Mouse (Mus musculus): Measurements from ENCODE around the gene AL732309.1. TPM values are rescaled to one million over a fixed set of nuclear protein-coding genes. Genes with fewer than 3 reads are reported as not detected.

The AL732309.1 gene
- total RNA-seq, 1 experiment from 2014 or later, result not detected

- peak; percentile 52 for ATAC-seq (replicated peaks; ENCODE audit: insufficient number of reproducible peaks, low FRiP score, low TSS enrichment, poor library complexity, severe bottlenecking)
Measured at GRCm38 (mm10) chr2:25195211-25196156, 51.2 kb downstream of the AL732309.1 start.

Other genes with a start within 250 kb of the AL732309.1 start
- gene Nsmf, start 192.5 kb downstream of the AL732309.1 start, total RNA-seq (2017), result 7.6 to 28.3 TPM (median 20.0 TPM) in 3 replicates
- gene Entpd8, start 166.6 kb downstream of the AL732309.1 start, total RNA-seq (2017), result not detected in 3 replicates
- 0.78 TPM in 1 of 3 replicates, not detected in the others for gene Noxa1, start 151.7 kb downstream of the AL732309.1 start, total RNA-seq (2017)
- gene Nrarp, start 66.1 kb downstream of the AL732309.1 start, total RNA-seq (2017), result 22.3 to 51.8 TPM (median 24.4 TPM) in 3 replicates
- 28.8 to 64.7 TPM (median 31.0 TPM) in 3 replicates for gene Tor4a, start 50.0 kb downstream of the AL732309.1 start, total RNA-seq (2017)
- gene Nelfb, start 35.4 kb downstream of the AL732309.1 start, total RNA-seq (2017), result 82.8 to 113 TPM (median 105 TPM) in 3 replicates
- gene Stpg3, start 32.2 kb downstream of the AL732309.1 start, total RNA-seq (2017), result not detected in 3 replicates
- gene Fam166a, start 28.1 kb downstream of the AL732309.1 start, total RNA-seq (2017), result not detected in 3 replicates
- 161 to 206 TPM (median 166 TPM) in 3 replicates for gene Tubb4b, start 22.2 kb downstream of the AL732309.1 start, total RNA-seq (2017)
- not detected in 3 replicates for gene Slc34a3, start 12.5 kb downstream of the AL732309.1 start, total RNA-seq (2017)
- not detected in 3 replicates for gene Rnf224, start 10.1 kb downstream of the AL732309.1 start, total RNA-seq (2017)
- gene Rnf208, start 4.6 kb downstream of the AL732309.1 start, total RNA-seq (2017), result not detected in 3 replicates
- gene Cysrt1, start 4.4 kb downstream of the AL732309.1 start, total RNA-seq (2017), result not detected in 3 replicates
- gene Tmem203, start 8.6 kb upstream of the AL732309.1 start, total RNA-seq (2017), result 12.2 to 16.8 TPM (median 15.6 TPM) in 3 replicates
- gene Tprn, start 15.8 kb upstream of the AL732309.1 start, total RNA-seq (2017), result 7.1 to 9.2 TPM (median 8.4 TPM) in 3 replicates
- gene Ssna1, start 25.6 kb upstream of the AL732309.1 start, total RNA-seq (2017), result 31.8 to 50.4 TPM (median 32.4 TPM) in 3 replicates
- 42.6 to 64.9 TPM (median 43.8 TPM) in 3 replicates for gene Anapc2, start 25.6 kb upstream of the AL732309.1 start, total RNA-seq (2017)
- not detected in 3 replicates for gene Tmem210, start 41.3 kb upstream of the AL732309.1 start, total RNA-seq (2017)
- not detected in 3 replicates for gene Lrrc26, start 43.1 kb upstream of the AL732309.1 start, total RNA-seq (2017)
- 0.49 TPM in 1 of 3 replicates, not detected in the others for gene Grin1, start 72.3 kb upstream of the AL732309.1 start, total RNA-seq (2017)
- 31.6 to 66.4 TPM (median 33.3 TPM) in 3 replicates for gene Man1b1, start 85.5 kb upstream of the AL732309.1 start, total RNA-seq (2017)
- gene Dpp7, start 109.5 kb upstream of the AL732309.1 start, total RNA-seq (2017), result 24.8 to 101 TPM (median 57.4 TPM) in 3 replicates
- gene Uap1l1, start 118.8 kb upstream of the AL732309.1 start, total RNA-seq (2017), result 6.6 to 19.5 TPM (median 12.9 TPM) in 3 replicates
- 4.3 TPM in 1 of 3 replicates, not detected in the others for gene Sapcd2, start 125.5 kb upstream of the AL732309.1 start, total RNA-seq (2017)
- gene Entpd2, start 149.0 kb upstream of the AL732309.1 start, total RNA-seq (2017), result not detected in 3 replicates
- not detected in 3 replicates for gene Npdc1, start 152.5 kb upstream of the AL732309.1 start, total RNA-seq (2017)
- 8.9 to 13.9 TPM (median 11.0 TPM) in 3 replicates for gene Fut7, start 176.4 kb upstream of the AL732309.1 start, total RNA-seq (2017)
- 16.8 to 46.8 TPM (median 17.5 TPM) in 3 replicates for gene Abca2, start 181.8 kb upstream of the AL732309.1 start, total RNA-seq (2017)
- not detected in 3 replicates for gene Clic3, start 210.0 kb upstream of the AL732309.1 start, total RNA-seq (2017)
- gene Paxx, start 214.2 kb upstream of the AL732309.1 start, total RNA-seq (2017), result 21.4 to 39.6 TPM (median 32.9 TPM) in 3 replicates
- gene Ptgds, start 223.2 kb upstream of the AL732309.1 start, total RNA-seq (2017), result not detected in 3 replicates
- not detected in 3 replicates for gene Lcn12, start 247.0 kb upstream of the AL732309.1 start, total RNA-seq (2017)